Comparison of ENCODE assay signal across 38 mouse cellular contexts in the genomic region with DNA sequence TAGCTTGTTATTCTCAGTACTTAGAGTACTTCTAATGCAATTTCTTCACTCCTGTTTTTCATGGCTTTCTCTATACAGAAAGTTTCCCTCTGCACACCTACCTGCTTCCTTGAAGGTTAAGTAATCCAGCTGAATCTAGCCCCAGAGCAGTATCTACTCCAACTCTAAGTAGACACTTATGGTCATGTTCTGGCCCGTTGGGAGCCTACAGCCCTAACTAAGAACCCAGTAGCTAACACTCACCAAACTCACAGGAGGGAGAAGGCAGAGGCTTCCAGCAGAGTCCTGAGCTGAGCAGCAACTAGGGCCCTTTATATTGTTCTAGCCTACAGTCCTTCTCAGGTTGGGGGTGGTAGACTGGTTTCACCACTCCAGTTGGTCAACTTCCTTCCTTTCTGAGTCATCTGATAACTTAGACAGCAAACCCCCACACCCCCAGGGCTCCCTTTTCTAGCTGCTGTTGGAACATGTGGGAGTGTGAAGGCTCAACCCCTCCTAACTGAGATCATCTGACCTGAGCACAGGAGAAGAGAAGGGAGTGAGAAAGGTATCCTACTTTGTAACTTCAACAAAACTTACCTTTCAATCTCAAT. TPM values are rescaled to one million over a fixed set of nuclear protein-coding genes. Genes with fewer than 3 reads are reported as not detected.
DNase-seq lines count a peak whose midpoint lies in the region; ATAC-seq and TF ChIP-seq lines count a peak whose summit lies in the region.
"Had no signal": no experiment of that assay in that cellular context is flagged by ENCODE, and none has a peak within 500 bp of the region (broad histone marks: within the 10 kb centered on the region; RNA-seq: fewer than 3 reads in every experiment).

A gene (minus strand): TSS at position 287 of the 593 bp plus-strand sequence.

- TF ChIP-seq CTCF in lung, postnatal 0 days (IDR thresholded peaks at IDR 0.05) = no peak
- TF ChIP-seq CTCF in CH12.LX (conservative IDR thresholded peaks at IDR 0.05 in 1 of 2, IDR thresholded peaks at IDR 0.05 in 1 of 2; ENCODE audit: low read depth in 2 of 2, low read length in 2 of 2) = no peak

- H3K4me1 ChIP-seq in lung, postnatal 0 days (ENCODE audit: insufficient read depth, low read depth, low read length) = no peaks in the 10 kb centered on the region
- H3K4me1 ChIP-seq in CH12.LX (ENCODE audit: control insufficient read depth in 1 of 2, insufficient read depth in 2 of 2) = peaks cover 0 to 10% of the 10 kb centered on the region in 2 experiments; a peak in 2 of 4 replicates
- H3K4me1 ChIP-seq: forebrain, embryonic 15.5 days; hindbrain, embryonic 10.5 days; hindbrain, embryonic 15.5 days; limb, embryonic 12.5 days; lung, embryonic 15.5 days; midbrain, embryonic 13.5 days; neural tube, embryonic 13.5 days; stomach, embryonic 15.5 days had no signal

- H3K36me3 ChIP-seq in lung, postnatal 0 days (ENCODE audit: insufficient read depth, low read length) = no peaks in the 10 kb centered on the region
- H3K36me3 ChIP-seq in CH12.LX (replicated peaks in 1 of 2; ENCODE audit: control insufficient read depth in 1 of 2, insufficient read depth in 1 of 2, low read length in 1 of 2) = no peaks in the 10 kb centered on the region
- H3K36me3 ChIP-seq: forebrain, embryonic 15.5 days; hindbrain, embryonic 10.5 days; hindbrain, embryonic 15.5 days; limb, embryonic 12.5 days; lung, embryonic 15.5 days; midbrain, embryonic 13.5 days; neural tube, embryonic 13.5 days; stomach, embryonic 15.5 days had no signal

- no peak within 1 kb of the TSS for H3K9ac ChIP-seq in lung, postnatal 0 days (replicated peaks; ENCODE audit: low read depth)
- H3K9ac ChIP-seq in CH12.LX (ENCODE audit: insufficient read depth, low read depth) = no peak within 1 kb of the TSS
- H3K9ac ChIP-seq: forebrain, embryonic 15.5 days; hindbrain, embryonic 15.5 days; limb, embryonic 12.5 days; lung, embryonic 15.5 days; midbrain, embryonic 13.5 days; neural tube, embryonic 13.5 days; stomach, embryonic 15.5 days had no signal

- H3K4me2 ChIP-seq in lung, postnatal 0 days (replicated peaks; ENCODE audit: low read depth, low read length) = no peak within 1 kb of the TSS
- H3K4me2 ChIP-seq in CH12.LX (ENCODE audit: insufficient read depth, low read depth, poor library complexity, severe bottlenecking) = no peak within 1 kb of the TSS
- H3K4me2 ChIP-seq: forebrain, embryonic 15.5 days; hindbrain, embryonic 15.5 days; limb, embryonic 12.5 days; liver, embryonic 11.5 days; lung, embryonic 15.5 days; midbrain, embryonic 13.5 days; neural tube, embryonic 13.5 days; stomach, embryonic 15.5 days had no signal

- H3K9me3 ChIP-seq in lung, postnatal 0 days (ENCODE audit: low read length) = no peaks in the 10 kb centered on the region
- H3K9me3 ChIP-seq in CH12.LX (replicated peaks; ENCODE audit: low read length) = no peaks in the 10 kb centered on the region
- H3K9me3 ChIP-seq: forebrain, embryonic 15.5 days; hindbrain, embryonic 10.5 days; hindbrain, embryonic 15.5 days; limb, embryonic 12.5 days; lung, embryonic 15.5 days; midbrain, embryonic 13.5 days; neural tube, embryonic 13.5 days; stomach, embryonic 15.5 days had no signal

- ATAC-seq in lung, postnatal 0 days = peak; percentile 68
- ATAC-seq: forebrain, embryonic 15.5 days; inflammation-experienced regulatory T-cells, adult 6 months; midbrain, embryonic 13.5 days; Patski had no signal

- no peak for TF ChIP-seq POLR2A in CH12.LX (IDR thresholded peaks at IDR 0.05; ENCODE audit: low read depth, low read length)

- in situ Hi-C loops in CH12.LX (cut with MboI; ENCODE audit: low pct_ligation_motif_present, low pct_unique_long_range_greater_than_20kb, low sequenced_read_pairs) = no loop called here

- TF ChIP-seq RAD21 in CH12.LX (IDR thresholded peaks at IDR 0.05; ENCODE audit: low read depth, low read length) = no peak

- no peak for TF ChIP-seq EP300 in lung, postnatal 0 days (IDR thresholded peaks at IDR 0.05)
- TF ChIP-seq EP300 in CH12.LX (IDR thresholded peaks at IDR 0.05; ENCODE audit: low read length) = no peak

- dilution Hi-C loops in CH12.LX (cut with MboI; ENCODE audit: extremely low pct_ligation_motif_present, extremely low pct_unique_long_range_greater_than_20kb, low sequenced_read_pairs) = no loop called here

- 45% methylated on average over 1 of the region's 1 CpGs for WGBS in lung, postnatal 0 days

- peak; percentile 35 for DNase-seq in lung, postnatal 0 days (ENCODE audit: low spot score)
- no peak for DNase-seq in lung, postnatal 4 days
- DNase-seq in CH12.LX (ENCODE audit: extremely low read depth) = peak; percentile 31
- DNase-seq in fat pad, adult 2 months (ENCODE audit: extremely low read depth, low read depth, low spot score) = peak; percentile 67
- peak; percentile 31 for DNase-seq in urinary bladder, postnatal 25 days (ENCODE audit: low spot score)
- no peak for DNase-seq in left cerebral cortex, adult 18-20 months (ENCODE audit: low spot score in 2 of 2)
- no peak for DNase-seq in right cerebral cortex, postnatal 10 days (ENCODE audit: low spot score in 2 of 2)
- DNase-seq: adrenal gland, postnatal 10 days; cerebellum, adult 11 months; cerebellum, adult 9-11 months; gastrocnemius, postnatal 36 days; heart, postnatal 14 days; kidney, adult 11 months; kidney, postnatal 10 days; lung, postnatal 36 days; right cerebral cortex, postnatal 14 days; thymus, postnatal 14 days had no signal

- H3K79me2 ChIP-seq in CH12.LX (replicated peaks; ENCODE audit: control insufficient read depth, extremely low read depth, insufficient read depth, poor library complexity, severe bottlenecking) = no peaks in the 10 kb centered on the region

- no peaks in the 10 kb centered on the region for H3K27me3 ChIP-seq in lung, postnatal 0 days (replicated peaks; ENCODE audit: insufficient read depth, low read length)
- H3K27me3 ChIP-seq in CH12.LX (replicated peaks) = no peaks in the 10 kb centered on the region
- H3K27me3 ChIP-seq: forebrain, embryonic 15.5 days; hindbrain, embryonic 15.5 days; limb, embryonic 12.5 days; lung, embryonic 15.5 days; midbrain, embryonic 13.5 days; neural tube, embryonic 13.5 days; stomach, embryonic 15.5 days had no signal

- no peak within 1 kb of the TSS for H3K4me3 ChIP-seq in lung, postnatal 0 days (ENCODE audit: low read depth, low read length)
- H3K4me3 ChIP-seq in CH12.LX (replicated peaks in 1 of 3; ENCODE audit: low read depth in 2 of 3, low read length in 2 of 3, poor library complexity in 1 of 3) = no peak within 1 kb of the TSS
- H3K4me3 ChIP-seq: forebrain, embryonic 15.5 days; hindbrain, embryonic 10.5 days; hindbrain, embryonic 15.5 days; limb, embryonic 12.5 days; lung, embryonic 15.5 days; midbrain, embryonic 13.5 days; neural tube, embryonic 13.5 days; stomach, embryonic 15.5 days had no signal

- H3K27ac ChIP-seq in lung, postnatal 0 days (ENCODE audit: low read length) = peak within 1 kb of the TSS; percentile 44; the same call in 1 of the 2 replicates
- H3K27ac ChIP-seq in CH12.LX (ENCODE audit: insufficient read depth, low read depth) = no peak within 1 kb of the TSS
- H3K27ac ChIP-seq: forebrain, embryonic 15.5 days; hindbrain, embryonic 15.5 days; limb, embryonic 12.5 days; lung, embryonic 15.5 days; midbrain, embryonic 13.5 days; neural tube, embryonic 13.5 days; stomach, embryonic 15.5 days had no signal

TF ChIP-seq in CH12.LX, 34 proteins besides CTCF, POLR2A, EP300 and RAD21:
- TF ChIP-seq KAT2A (IDR thresholded peaks at IDR 0.05; ENCODE audit: insufficient replicate concordance, low read length) = no peak

RNA-seq across cellular contexts. Expression of the gene that starts here (rescaled TPM):
- polyA plus RNA-seq in lung, postnatal 0 days (2015; fragmentation: Nextera tagmentation; extraction: Ambion mirVana) = 2.2 and 3.4 TPM in 2 replicates
- total RNA-seq in CH12.LX (2012; rRNA removed) (0.04 TPM in 1 of 2 replicates, not detected in the other), CH12.LX (2014; rRNA removed) (0.30 and 0.31 TPM in 2 replicates)
- 0.38 and 0.44 TPM in 2 replicates for polyA plus RNA-seq in CH12.LX (2012; ENCODE audit: insufficient read length, low read depth)
- not detected for total RNA-seq in left cerebral cortex, adult 18-20 months (2021)
- total RNA-seq: adrenal gland, postnatal 10 days; gastrocnemius, adult 18-20 months; gastrocnemius, postnatal 36 days; heart, adult 8-10 months; heart, postnatal 14 days; left cerebral cortex, postnatal 14 days; megakaryocyte-erythroid progenitor cell, adult 5-6 weeks; MEL had no signal
- polyA plus RNA-seq: forebrain, embryonic 15.5 days; frontal cortex, adult 2 months; heart, embryonic 14.5 days; hindbrain, embryonic 10.5 days; hindbrain, embryonic 15.5 days; inflammation-experienced regulatory T-cells, adult 6 months; large intestine, adult 2 months; liver, embryonic 16.5 days; lung, embryonic 15.5 days; midbrain, embryonic 13.5 days; neural tube, embryonic 13.5 days; Patski; small intestine, adult 2 months had no signal

Comparison
In these comparisons a context has a peak if more than half of its experiments do, and no peak if none do; other contexts are left out.
1. DNase-seq: peak in lung, postnatal 0 days (single experiment), fat pad, adult 2 months (single experiment) and urinary bladder, postnatal 25 days (single experiment); none in lung, postnatal 4 days (0 of 2), left cerebral cortex, adult 18-20 months (0 of 2) and right cerebral cortex, postnatal 10 days (0 of 2).
2. Peak in DNase-seq in CH12.LX; RNA of the gene not detected or under 1 TPM.